Mouse (Mus musculus): ENCODE results near the gene Eif3k. TPM values are rescaled to one million over a fixed set of nuclear protein-coding genes. Genes with fewer than 3 reads are reported as not detected.

Eif3k gene
- polyA plus RNA-seq, 1 experiment = 335 TPM

- peaks cover 16% of the 10 kb centered on the region for H3K36me3 ChIP-seq (ENCODE audit: control insufficient read depth, insufficient read depth)
- H3K27me3 ChIP-seq (ENCODE audit: control insufficient read depth, insufficient read depth, insufficient read length) = no peaks in the 10 kb centered on the region
- no peak overlapping the region for H3ac ChIP-seq (ENCODE audit: control insufficient read depth, insufficient read length)
- TF ChIP-seq USF1 (IDR thresholded peaks at IDR 0.05; ENCODE audit: low read depth) (no peak), MYOG (IDR thresholded peaks at IDR 0.05; ENCODE audit: control insufficient read depth in 1 of 3, insufficient read depth in 1 of 3, insufficient read length in 2 of 3, low read depth in 2 of 3) (no peak), SRF (IDR thresholded peaks at IDR 0.05; ENCODE audit: control insufficient read depth, insufficient read length, low read depth) (no peak)
- H3K79me2 ChIP-seq (ENCODE audit: control insufficient read depth, insufficient read depth) = peaks cover 86% of the 10 kb centered on the region
- H3K4me2 ChIP-seq (ENCODE audit: low read depth) = peak overlapping the region; percentile 28
- no peak overlapping the region for H3K4me3 ChIP-seq
These were observed 40.1 kb downstream of the Eif3k start for GRCm38 (mm10) chr7:28941542-28941941.

GRCm38 (mm10) chr7:28941129-28941528 is 40.5 kb downstream of the Eif3k start:
- H3K27me3 ChIP-seq (ENCODE audit: control insufficient read depth, insufficient read depth, insufficient read length) = no peaks in the 10 kb centered on the region
- TF ChIP-seq POLR2A (IDR thresholded peaks at IDR 0.05; ENCODE audit: insufficient read length, low read depth) = no peak
- no peak for TF ChIP-seq CEBPB (IDR thresholded peaks at IDR 0.05; ENCODE audit: insufficient read depth, poor library complexity, severe bottlenecking)
- TF ChIP-seq MAX (IDR thresholded peaks at IDR 0.05; ENCODE audit: low read depth) = no peak
- TF ChIP-seq E2F4 (IDR thresholded peaks at IDR 0.05; ENCODE audit: insufficient read depth) = no peak
- TF ChIP-seq POLR2AphosphoS2 (IDR thresholded peaks at IDR 0.05; ENCODE audit: insufficient read length, low read depth) = no peak
- TF ChIP-seq REST (IDR thresholded peaks at IDR 0.05; ENCODE audit: insufficient read depth, insufficient read length) = no peak
- TF ChIP-seq TCF3 (IDR thresholded peaks at IDR 0.05; ENCODE audit: insufficient read length, low read depth) = no peak
- no peak for TF ChIP-seq USF1 (IDR thresholded peaks at IDR 0.05; ENCODE audit: low read depth)
- peaks cover 16% of the 10 kb centered on the region for H3K36me3 ChIP-seq (ENCODE audit: control insufficient read depth, insufficient read depth)

GRCm38 (mm10) chr7:28939418-28940183 is 42.1 kb downstream of the Eif3k start:
- TF ChIP-seq SRF (IDR thresholded peaks at IDR 0.05; ENCODE audit: control insufficient read depth, insufficient read length, low read depth) (peak; percentile 66), CEBPB (IDR thresholded peaks at IDR 0.05; ENCODE audit: insufficient read depth, poor library complexity, severe bottlenecking) (no peak)
- H3K4me2 ChIP-seq (ENCODE audit: low read depth) = peak overlapping the region; percentile 10
- H3K79me2 ChIP-seq (ENCODE audit: control insufficient read depth, insufficient read depth) = peaks cover 87% of the 10 kb centered on the region
- H3K4me3 ChIP-seq = no peak overlapping the region
- H3K36me3 ChIP-seq (ENCODE audit: control insufficient read depth, insufficient read depth) = peaks cover 16% of the 10 kb centered on the region
- H3ac ChIP-seq (ENCODE audit: control insufficient read depth, insufficient read length) = no peak overlapping the region
- H3K27me3 ChIP-seq (ENCODE audit: control insufficient read depth, insufficient read depth, insufficient read length) = no peaks in the 10 kb centered on the region

More at GRCm38 (mm10) chr7:28941129-28941528, 40.5 kb downstream of the Eif3k start:
- Histone ChIP-seq H3K79me2 (ENCODE audit: control insufficient read depth, insufficient read depth) (peaks cover 87% of the 10 kb centered on the region), H3K4me3 (no peak overlapping the region), H3K4me2 (ENCODE audit: low read depth) (no peak overlapping the region), H3ac (ENCODE audit: control insufficient read depth, insufficient read length) (no peak overlapping the region)

GRCm38 (mm10) chr7:28938654-28939053 is 43.0 kb downstream of the Eif3k start:
- H3K36me3 ChIP-seq (ENCODE audit: control insufficient read depth, insufficient read depth) = peaks cover 16% of the 10 kb centered on the region
- no peaks in the 10 kb centered on the region for H3K27me3 ChIP-seq (ENCODE audit: control insufficient read depth, insufficient read depth, insufficient read length)
- TF ChIP-seq POLR2AphosphoS2 (IDR thresholded peaks at IDR 0.05; ENCODE audit: insufficient read length, low read depth) = no peak
- no peak for TF ChIP-seq TCF12 (IDR thresholded peaks at IDR 0.05; ENCODE audit: insufficient read depth, poor library complexity, severe bottlenecking)
- TF ChIP-seq MAX (IDR thresholded peaks at IDR 0.05; ENCODE audit: low read depth) = no peak
- TF ChIP-seq MYOG (IDR thresholded peaks at IDR 0.05; ENCODE audit: control insufficient read depth in 1 of 3, insufficient read depth in 1 of 3, insufficient read length in 2 of 3, low read depth in 2 of 3) = no peak
- TF ChIP-seq REST (IDR thresholded peaks at IDR 0.05; ENCODE audit: insufficient read depth, insufficient read length) = no peak
- no peak for TF ChIP-seq TCF3 (IDR thresholded peaks at IDR 0.05; ENCODE audit: insufficient read length, low read depth)
- TF ChIP-seq SRF (IDR thresholded peaks at IDR 0.05; ENCODE audit: control insufficient read depth, insufficient read length, low read depth) = no peak
- TF ChIP-seq E2F4 (IDR thresholded peaks at IDR 0.05; ENCODE audit: insufficient read depth) = no peak
- TF ChIP-seq MYOD1 (IDR thresholded peaks at IDR 0.05; ENCODE audit: control insufficient read depth in 1 of 3, insufficient read length in 2 of 3, low read depth in 2 of 3) = no peak
- TF ChIP-seq POLR2A (IDR thresholded peaks at IDR 0.05; ENCODE audit: insufficient read length, low read depth) = no peak
- no peak for TF ChIP-seq CEBPB (IDR thresholded peaks at IDR 0.05; ENCODE audit: insufficient read depth, poor library complexity, severe bottlenecking)
- TF ChIP-seq USF1 (IDR thresholded peaks at IDR 0.05; ENCODE audit: low read depth) = no peak
- H3ac ChIP-seq (ENCODE audit: control insufficient read depth, insufficient read length) = no peak overlapping the region
- H3K4me2 ChIP-seq (ENCODE audit: low read depth) = no peak overlapping the region
- no peak overlapping the region for H3K4me3 ChIP-seq
- H3K79me2 ChIP-seq (ENCODE audit: control insufficient read depth, insufficient read depth) = peaks cover 96% of the 10 kb centered on the region

- no peaks in the 10 kb centered on the region for H3K27me3 ChIP-seq (ENCODE audit: control insufficient read depth, insufficient read depth, insufficient read length)
- peak overlapping the region; percentile 38 for H3K4me2 ChIP-seq (ENCODE audit: low read depth)
- peaks cover 97% of the 10 kb centered on the region for H3K79me2 ChIP-seq (ENCODE audit: control insufficient read depth, insufficient read depth)
These were observed 44.9 kb downstream of the Eif3k start for GRCm38 (mm10) chr7:28936787-28937186.

More at GRCm38 (mm10) chr7:28936787-28937186, 44.9 kb downstream of the Eif3k start:
- Histone ChIP-seq H3K4me3 (no peak overlapping the region), H3K36me3 (ENCODE audit: control insufficient read depth, insufficient read depth) (peaks cover 16% of the 10 kb centered on the region), H3ac (ENCODE audit: control insufficient read depth, insufficient read length) (no peak overlapping the region)
- peak in 2 of 3 experiments; percentile 23 for TF ChIP-seq MYOD1 (IDR thresholded peaks at IDR 0.05; ENCODE audit: control insufficient read depth in 1 of 3, insufficient read length in 2 of 3, low read depth in 2 of 3)
- TF ChIP-seq MYOG (IDR thresholded peaks at IDR 0.05; ENCODE audit: control insufficient read depth in 1 of 3, insufficient read depth in 1 of 3, insufficient read length in 2 of 3, low read depth in 2 of 3) = peak in 1 of 3 experiments; percentile 44
- no peak for TF ChIP-seq MAX (IDR thresholded peaks at IDR 0.05; ENCODE audit: low read depth)
- no peak for TF ChIP-seq POLR2A (IDR thresholded peaks at IDR 0.05; ENCODE audit: insufficient read length, low read depth)

All from myocyte (in vitro differentiated cells).